Mouse (Mus musculus): ENCODE measurements around the gene 4930404N11Rik. TPM values are rescaled to one million over a fixed set of nuclear protein-coding genes. Genes with fewer than 3 reads are reported as not detected.

The 4930404N11Rik gene
- polyA plus RNA-seq, 1 experiment from 2014 or later, result 0.64 TPM

DNA sequence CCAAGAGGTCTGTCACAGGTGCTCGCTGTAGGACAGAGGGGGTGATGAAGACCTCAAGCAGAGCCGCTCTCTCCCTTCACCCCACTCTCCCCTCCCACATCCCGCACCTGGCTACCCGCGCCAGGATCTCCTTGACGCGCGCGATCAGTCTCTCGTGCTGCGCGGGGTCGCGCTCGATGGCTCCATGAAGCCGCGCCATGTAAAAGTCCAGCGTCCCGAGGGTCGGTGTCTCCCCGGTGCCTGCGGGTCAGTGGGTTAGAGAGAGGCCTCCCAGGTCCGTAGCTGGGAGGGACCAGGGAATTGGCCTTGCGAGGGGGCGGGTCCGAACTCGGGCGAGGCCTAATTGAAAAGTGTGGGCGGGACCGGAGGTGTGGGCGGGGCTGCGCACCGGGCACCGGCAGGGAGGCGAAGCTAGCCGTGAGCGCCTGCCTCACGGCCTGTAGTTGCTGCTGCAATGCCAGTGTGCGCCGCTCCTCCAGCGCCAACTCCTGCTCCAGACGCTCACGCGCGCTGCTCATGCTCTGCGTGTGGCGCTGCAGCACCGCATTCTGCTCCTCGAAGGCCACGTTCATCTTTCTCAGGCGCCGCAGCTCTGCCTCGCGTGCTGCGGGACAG, 19.1 kb downstream of the 4930404N11Rik start:
- ATAC-seq (replicated peaks; ENCODE audit: low FRiP score), result peak; percentile 8; the same call in 1 of the 2 replicates
- peak; percentile 80 for DNase-seq (ENCODE audit: low spot score)
- 9% methylated on average over 55 of the region's 55 CpGs for WGBS
- Histone ChIP-seq H3K4me2 (peak overlapping the region; percentile 69), H3K9me3 (ENCODE audit: control insufficient read depth, low read length) (no peaks in the 10 kb centered on the region), H3K9ac (ENCODE audit: low read depth, low read length) (peak overlapping the region; percentile 7), H3K36me3 (ENCODE audit: control insufficient read depth, insufficient read depth, low read length) (peaks cover 4% of the 10 kb centered on the region; the same call in 1 of the 2 replicates), H3K4me1 (replicated peaks; ENCODE audit: control insufficient read depth, insufficient read depth, low read length) (peaks cover 43% of the 10 kb centered on the region), H3K4me3 (ENCODE audit: low read depth, low read length) (peak overlapping the region; percentile 35), H3K27me3 (replicated peaks; ENCODE audit: control insufficient read depth, insufficient read depth, low read length) (peaks cover 27% of the 10 kb centered on the region), H3K27ac (ENCODE audit: low read depth, low read length) (no peak overlapping the region)

DNA sequence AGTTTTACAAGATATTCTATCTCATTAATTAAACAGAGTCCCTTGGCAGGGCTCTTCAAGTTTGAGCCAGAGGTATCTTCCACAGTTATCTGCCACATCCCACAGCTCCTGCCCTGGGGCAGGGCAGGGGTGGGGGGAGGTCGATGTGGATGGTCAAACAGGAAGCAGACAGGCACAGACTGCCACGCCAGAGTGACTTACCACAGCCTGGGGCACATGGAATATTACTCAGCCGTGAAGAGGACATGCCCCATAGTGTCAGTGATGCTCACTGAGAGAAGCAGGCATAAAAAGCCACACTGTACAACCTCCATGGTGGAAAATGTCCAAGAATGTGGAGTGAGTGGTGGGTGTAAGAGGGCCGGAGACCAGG, 20.5 kb downstream of the 4930404N11Rik start:
- no peak for ATAC-seq (replicated peaks; ENCODE audit: low FRiP score)
- no peak for DNase-seq (ENCODE audit: low spot score)
- peaks cover 31% of the 10 kb centered on the region for H3K27me3 ChIP-seq (replicated peaks; ENCODE audit: control insufficient read depth, insufficient read depth, low read length)
- H3K9me3 ChIP-seq (ENCODE audit: control insufficient read depth, low read length), result no peaks in the 10 kb centered on the region
- H3K4me2 ChIP-seq, result no peak overlapping the region
- H3K27ac ChIP-seq (ENCODE audit: low read depth, low read length), result no peak overlapping the region
- no peak overlapping the region for H3K4me3 ChIP-seq (ENCODE audit: low read depth, low read length)
- H3K4me1 ChIP-seq (replicated peaks; ENCODE audit: control insufficient read depth, insufficient read depth, low read length), result peaks cover 47% of the 10 kb centered on the region
- H3K9ac ChIP-seq (ENCODE audit: low read depth, low read length), result no peak overlapping the region
- peaks cover 4% of the 10 kb centered on the region; the same call in 1 of the 2 replicates for H3K36me3 ChIP-seq (ENCODE audit: control insufficient read depth, insufficient read depth, low read length)
- WGBS, result 73% methylated on average over 4 of the region's 4 CpGs

DNA sequence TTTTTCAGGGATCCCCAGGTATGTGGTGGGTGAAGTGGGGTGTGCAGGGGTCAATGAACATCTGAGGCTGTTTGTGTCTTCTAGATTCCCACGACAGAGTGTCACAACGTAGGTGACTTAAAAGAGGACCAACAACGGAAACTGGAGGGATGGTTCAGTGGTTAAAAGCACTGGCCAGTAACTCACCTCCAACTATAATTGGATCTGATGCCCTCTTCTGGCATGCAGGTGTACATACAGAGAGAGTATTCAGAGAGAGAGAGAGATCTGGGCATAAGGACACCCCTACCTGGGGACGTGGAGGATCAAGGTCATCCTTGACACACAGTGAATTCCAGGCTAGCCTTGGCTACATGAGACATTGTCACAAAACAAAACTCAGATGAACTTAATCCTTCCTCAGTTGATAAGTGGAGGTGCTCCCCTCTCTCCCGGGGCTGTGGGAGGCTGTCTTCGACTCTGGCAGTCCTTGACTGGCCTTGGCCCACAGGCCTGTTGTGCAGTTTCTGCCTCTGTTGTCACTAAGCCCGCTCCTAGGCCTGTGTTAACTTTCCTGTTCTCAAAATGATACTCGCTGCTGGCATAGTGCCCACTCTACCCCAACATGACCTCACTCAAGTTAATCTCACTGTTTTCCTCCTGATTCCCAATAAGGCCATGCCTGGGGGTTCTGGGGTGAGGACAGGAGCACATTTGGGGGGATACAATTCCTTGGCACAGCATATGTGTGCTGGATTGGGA, 21.0 kb downstream of the 4930404N11Rik start:
- Histone ChIP-seq H3K9ac (ENCODE audit: low read depth, low read length) (no peak overlapping the region), H3K4me2 (no peak overlapping the region), H3K27ac (ENCODE audit: low read depth, low read length) (no peak overlapping the region), H3K9me3 (ENCODE audit: control insufficient read depth, low read length) (no peaks in the 10 kb centered on the region), H3K27me3 (replicated peaks; ENCODE audit: control insufficient read depth, insufficient read depth, low read length) (peaks cover 31% of the 10 kb centered on the region), H3K4me3 (ENCODE audit: low read depth, low read length) (no peak overlapping the region), H3K36me3 (ENCODE audit: control insufficient read depth, insufficient read depth, low read length) (peaks cover 4% of the 10 kb centered on the region; the same call in 1 of the 2 replicates), H3K4me1 (replicated peaks; ENCODE audit: control insufficient read depth, insufficient read depth, low read length) (peaks cover 45% of the 10 kb centered on the region)
- WGBS, result 49% methylated on average over 8 of the region's 8 CpGs
- DNase-seq (ENCODE audit: low spot score) (no peak), ATAC-seq (replicated peaks; ENCODE audit: low FRiP score) (no peak)

DNA sequence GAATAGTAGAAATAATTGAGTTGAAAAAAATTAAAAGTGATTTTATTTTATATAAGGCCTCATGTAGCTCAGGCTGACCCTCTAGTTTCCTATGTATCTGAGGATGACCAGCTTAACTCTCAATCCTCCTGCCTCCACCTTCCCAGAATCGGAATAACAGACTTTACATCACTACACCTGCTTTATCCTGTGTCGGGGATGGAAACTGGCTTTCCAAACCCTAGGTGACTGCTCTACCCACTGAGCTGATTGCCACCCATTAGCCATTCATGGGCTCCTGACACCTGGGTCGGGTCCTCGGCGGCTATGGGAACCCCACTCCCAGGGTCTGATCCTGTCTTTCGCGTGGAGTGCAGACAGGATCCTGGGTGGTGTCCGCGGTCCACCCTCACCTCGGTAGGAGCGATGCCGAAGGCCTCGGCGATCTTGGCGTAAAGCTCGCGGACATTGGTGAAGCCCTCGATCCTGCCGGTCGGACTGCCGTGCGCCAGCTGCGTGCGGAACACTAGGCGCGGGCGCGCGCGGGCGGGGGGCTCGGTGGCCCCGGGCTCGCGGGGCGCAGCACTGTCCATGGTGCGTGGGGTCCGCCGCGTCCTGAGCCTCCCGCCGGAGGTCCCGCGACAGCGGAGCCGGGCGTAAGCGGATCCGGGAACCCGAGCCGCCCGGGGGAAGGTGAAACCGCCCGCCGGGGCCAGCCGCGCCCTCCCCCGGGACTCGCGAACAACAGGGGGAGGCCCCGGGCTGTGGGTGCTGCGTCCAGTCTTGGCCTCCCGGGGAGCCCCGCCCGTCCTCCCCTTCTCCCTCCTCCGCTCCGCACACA, 22.7 kb downstream of the 4930404N11Rik start, which contains the start of gene Gipc3:
Gipc3 (minus strand) TSS at position 581 of the 820 bp plus-strand sequence.
- DNase-seq (ENCODE audit: low spot score), result no peak
- ATAC-seq (replicated peaks; ENCODE audit: low FRiP score), result no peak
- peak within 1 kb of the TSS; percentile 51 for H3K4me3 ChIP-seq (ENCODE audit: low read depth, low read length)
- no peak within 1 kb of the TSS for H3K27ac ChIP-seq (ENCODE audit: low read depth, low read length)
- peak within 1 kb of the TSS; percentile 74 for H3K4me2 ChIP-seq
- H3K4me1 ChIP-seq (replicated peaks; ENCODE audit: control insufficient read depth, insufficient read depth, low read length), result peaks cover 32% of the 10 kb centered on the region
- H3K9ac ChIP-seq (ENCODE audit: low read depth, low read length), result peak within 1 kb of the TSS; percentile 39; the same call in 1 of the 2 replicates
- H3K9me3 ChIP-seq (ENCODE audit: control insufficient read depth, low read length), result no peaks in the 10 kb centered on the region
- H3K27me3 ChIP-seq (replicated peaks; ENCODE audit: control insufficient read depth, insufficient read depth, low read length), result peaks cover 38% of the 10 kb centered on the region
- H3K36me3 ChIP-seq (ENCODE audit: control insufficient read depth, insufficient read depth, low read length), result peaks cover 4% of the 10 kb centered on the region; the same call in 1 of the 2 replicates
- WGBS, result 4% methylated on average over 66 of the region's 67 CpGs

DNA sequence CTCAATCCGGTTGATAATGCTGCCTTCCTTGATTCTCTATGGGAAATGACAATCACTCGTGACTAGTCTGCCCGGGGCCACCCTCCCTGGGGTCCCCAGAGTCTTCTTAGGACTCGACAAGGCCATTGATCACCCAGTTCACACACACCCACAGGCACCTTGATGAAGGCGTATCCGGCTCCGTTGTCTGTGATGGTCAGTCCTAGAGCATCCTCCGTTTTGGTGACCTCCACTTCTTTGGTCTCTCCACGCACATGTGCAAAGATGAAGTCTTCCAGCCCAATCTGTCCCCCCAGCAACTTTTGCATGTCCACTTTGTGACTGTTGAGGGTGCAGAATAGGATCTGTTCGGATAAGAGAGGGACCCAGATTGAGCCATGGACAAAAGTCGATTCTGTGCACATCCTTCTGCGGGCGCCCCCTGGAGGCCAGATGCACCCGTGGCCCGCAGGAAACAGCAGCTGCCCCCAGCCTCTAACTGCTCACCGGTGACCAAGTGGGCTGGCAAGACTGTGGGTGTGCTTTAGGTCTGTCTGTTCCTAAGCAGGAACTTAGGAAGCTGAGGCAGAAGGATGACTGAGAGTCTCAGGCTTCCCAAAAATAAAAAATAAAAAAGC, 24.2 kb downstream of the 4930404N11Rik start:
- Histone ChIP-seq H3K9ac (ENCODE audit: low read depth, low read length) (no peak overlapping the region), H3K9me3 (ENCODE audit: control insufficient read depth, low read length) (no peaks in the 10 kb centered on the region), H3K4me3 (ENCODE audit: low read depth, low read length) (no peak overlapping the region), H3K27ac (ENCODE audit: low read depth, low read length) (no peak overlapping the region), H3K36me3 (ENCODE audit: control insufficient read depth, insufficient read depth, low read length) (no peaks in the 10 kb centered on the region), H3K27me3 (replicated peaks; ENCODE audit: control insufficient read depth, insufficient read depth, low read length) (peaks cover 44% of the 10 kb centered on the region), H3K4me1 (replicated peaks; ENCODE audit: control insufficient read depth, insufficient read depth, low read length) (peaks cover 22% of the 10 kb centered on the region), H3K4me2 (no peak overlapping the region)
- WGBS, result 30% methylated on average over 16 of the region's 16 CpGs
- ATAC-seq (replicated peaks; ENCODE audit: low FRiP score), result no peak
- DNase-seq (ENCODE audit: low spot score), result peak; percentile 75

DNA sequence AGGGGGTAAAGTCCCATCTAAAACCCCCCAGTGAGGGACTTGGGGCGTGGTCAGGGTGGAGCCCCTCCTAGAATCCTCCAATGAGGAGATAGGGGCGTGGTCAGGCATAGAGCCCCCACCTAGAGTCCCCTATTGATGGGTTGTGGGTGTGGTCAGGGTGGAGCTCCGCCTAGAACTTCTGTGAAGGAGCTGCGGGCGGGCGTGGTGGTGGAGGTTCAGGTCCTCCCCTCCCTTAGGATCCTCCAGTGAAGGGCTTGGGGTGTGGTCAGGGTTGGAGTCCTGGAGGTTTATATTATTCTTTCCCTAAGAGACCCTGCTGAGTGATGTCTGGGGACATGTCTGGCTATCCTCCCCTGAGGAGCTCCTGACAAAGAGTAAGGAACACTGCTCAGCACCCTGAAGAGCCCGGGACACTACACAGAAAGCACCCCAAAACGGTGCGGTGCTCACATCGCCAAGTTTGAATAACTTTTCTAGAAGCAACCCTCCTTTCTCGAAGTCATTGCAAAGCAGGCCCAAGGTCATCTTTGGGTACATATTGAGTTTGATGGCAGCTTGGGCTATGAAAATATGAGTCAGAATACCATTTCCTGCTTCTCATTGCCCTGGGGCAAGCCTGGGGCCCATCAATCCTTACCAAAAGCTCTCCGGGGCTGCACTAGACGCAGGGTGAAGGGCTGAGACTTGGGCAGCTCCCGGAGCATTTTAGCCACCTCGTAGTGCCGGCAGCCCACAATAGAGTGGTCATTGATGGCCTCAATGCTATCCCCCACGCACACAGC, 24.9 kb downstream of the 4930404N11Rik start:
- no peaks in the 10 kb centered on the region for H3K9me3 ChIP-seq (ENCODE audit: control insufficient read depth, low read length)
- H3K27me3 ChIP-seq (replicated peaks; ENCODE audit: control insufficient read depth, insufficient read depth, low read length), result peaks cover 42% of the 10 kb centered on the region
- peaks cover 23% of the 10 kb centered on the region for H3K4me1 ChIP-seq (replicated peaks; ENCODE audit: control insufficient read depth, insufficient read depth, low read length)
- 40% methylated on average over 17 of the region's 17 CpGs for WGBS
- no peak overlapping the region for H3K4me2 ChIP-seq
- H3K9ac ChIP-seq (ENCODE audit: low read depth, low read length), result no peak overlapping the region
- ATAC-seq (replicated peaks; ENCODE audit: low FRiP score), result peak; percentile 53; the same call in 1 of the 2 replicates
- no peak overlapping the region for H3K4me3 ChIP-seq (ENCODE audit: low read depth, low read length)
- DNase-seq (ENCODE audit: low spot score), result no peak
- H3K36me3 ChIP-seq (ENCODE audit: control insufficient read depth, insufficient read depth, low read length), result no peaks in the 10 kb centered on the region
- H3K27ac ChIP-seq (ENCODE audit: low read depth, low read length), result no peak overlapping the region

DNA sequence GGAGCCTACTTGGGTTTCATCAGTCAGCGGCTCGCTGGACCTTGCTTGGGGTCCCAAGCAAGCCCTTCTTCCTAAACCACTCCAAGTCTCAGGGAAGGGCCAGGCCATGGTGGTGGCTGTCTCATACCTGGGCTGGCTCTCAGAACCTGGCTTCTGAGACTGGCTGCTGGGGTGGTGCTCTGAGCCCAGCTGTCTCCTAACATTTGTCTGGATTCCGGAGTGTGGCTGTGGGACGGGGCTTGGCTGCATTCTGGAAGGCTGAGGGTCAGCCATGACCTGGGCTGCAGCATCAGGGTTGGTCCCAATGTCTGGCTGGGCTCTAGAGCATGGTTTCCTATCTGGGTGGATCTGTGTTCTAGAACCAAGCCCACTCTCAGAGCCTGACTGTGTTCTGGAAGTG, 29.1 kb downstream of the 4930404N11Rik start:
- H3K36me3 ChIP-seq (ENCODE audit: control insufficient read depth, insufficient read depth, low read length), result no peaks in the 10 kb centered on the region; the same call in 1 of the 2 replicates
- H3K27ac ChIP-seq (ENCODE audit: low read depth, low read length), result no peak overlapping the region
- ATAC-seq (replicated peaks; ENCODE audit: low FRiP score), result no peak
- H3K4me2 ChIP-seq, result no peak overlapping the region
- 95% methylated on average over 4 of the region's 4 CpGs for whole genome bisulfite sequencing
- peaks cover 27% of the 10 kb centered on the region for H3K4me1 ChIP-seq (replicated peaks; ENCODE audit: control insufficient read depth, insufficient read depth, low read length)
- no peak overlapping the region for H3K4me3 ChIP-seq (ENCODE audit: low read depth, low read length)
- H3K9ac ChIP-seq (ENCODE audit: low read depth, low read length), result no peak overlapping the region
- no peak for DNase-seq (ENCODE audit: low spot score)
- H3K9me3 ChIP-seq (ENCODE audit: control insufficient read depth, low read length), result no peaks in the 10 kb centered on the region
- peaks cover 27% of the 10 kb centered on the region for H3K27me3 ChIP-seq (replicated peaks; ENCODE audit: control insufficient read depth, insufficient read depth, low read length)

Measured in liver, embryonic 11.5 days (tissue).